In genomic region chr14:20914415-20914814, GRCm38 (mm10) we compare ENCODE assay signal across 9 mouse cellular contexts. TPM values are rescaled to one million over a fixed set of nuclear protein-coding genes. Genes with fewer than 3 reads are reported as not detected.
A peak's percentile ranks its signal among the peaks of the same experiment; 100 is the strongest.
DNase-seq lines count a peak whose midpoint lies in the region; ATAC-seq and TF ChIP-seq lines count a peak whose summit lies in the region.
"Had no signal": no experiment of that assay in that cellular context is flagged by ENCODE, and none has a peak within 500 bp of the region (broad histone marks: within the 10 kb centered on the region; RNA-seq: fewer than 3 reads in every experiment).

No protein-coding gene starts in this region.

- TF ChIP-seq CTCF in forebrain, postnatal 0 days (IDR thresholded peaks at IDR 0.05; ENCODE audit: low read depth) = no peak
- no peak for TF ChIP-seq CTCF in C2C12 (IDR thresholded peaks at IDR 0.05; ENCODE audit: control insufficient read depth, insufficient read depth, insufficient read length)

- H3ac ChIP-seq in C2C12 (ENCODE audit: control insufficient read depth, insufficient read length, low read depth) = no peak overlapping the region

- H3K36me3 ChIP-seq in forebrain, postnatal 0 days (ENCODE audit: insufficient read depth) = no peaks in the 10 kb centered on the region
- no peaks in the 10 kb centered on the region for H3K36me3 ChIP-seq in forebrain, embryonic 12.5 days (replicated peaks)
- no peaks in the 10 kb centered on the region for H3K36me3 ChIP-seq in C2C12 (ENCODE audit: control insufficient read depth, insufficient read depth)
- no peaks in the 10 kb centered on the region for H3K36me3 ChIP-seq in midbrain, embryonic 11.5 days (ENCODE audit: control insufficient read depth, insufficient read depth, low read length)

- no peaks in the 10 kb centered on the region for H3K9me3 ChIP-seq in forebrain, postnatal 0 days (ENCODE audit: low read length)
- no peaks in the 10 kb centered on the region for H3K9me3 ChIP-seq in forebrain, embryonic 12.5 days
- H3K9me3 ChIP-seq in midbrain, embryonic 11.5 days (ENCODE audit: control insufficient read depth, low read length) = no peaks in the 10 kb centered on the region

- H3K79me3 ChIP-seq in C2C12 (ENCODE audit: low read depth) = no peaks in the 10 kb centered on the region

- H3K4me2 ChIP-seq in forebrain, postnatal 0 days (ENCODE audit: low read depth) = no peak overlapping the region
- no peak overlapping the region for H3K4me2 ChIP-seq in forebrain, embryonic 12.5 days
- H3K4me2 ChIP-seq in midbrain, embryonic 11.5 days = no peak overlapping the region

- no peak overlapping the region for H3K9ac ChIP-seq in forebrain, postnatal 0 days
- no peak overlapping the region for H3K9ac ChIP-seq in forebrain, embryonic 12.5 days
- H3K9ac ChIP-seq in midbrain, embryonic 11.5 days (ENCODE audit: low read length) = no peak overlapping the region

- H3K4me3 ChIP-seq in forebrain, postnatal 0 days (ENCODE audit: low read depth, low read length) = no peak overlapping the region
- H3K4me3 ChIP-seq in forebrain, embryonic 12.5 days (replicated peaks) = no peak overlapping the region
- H3K4me3 ChIP-seq in C2C12 (ENCODE audit: insufficient read depth, poor library complexity, severe bottlenecking) = no peak overlapping the region
- no peak overlapping the region for H3K4me3 ChIP-seq in midbrain, embryonic 11.5 days (ENCODE audit: low read depth, low read length)

- H3K27ac ChIP-seq in forebrain, postnatal 0 days (ENCODE audit: low read depth, low read length) = no peak overlapping the region
- no peak overlapping the region for H3K27ac ChIP-seq in forebrain, embryonic 12.5 days
- no peak overlapping the region for H3K27ac ChIP-seq in midbrain, embryonic 11.5 days (ENCODE audit: low read depth, low read length)

- H3K79me2 ChIP-seq in C2C12 (ENCODE audit: control insufficient read depth, insufficient read depth) = no peaks in the 10 kb centered on the region

- peak; percentile 46 for DNase-seq in forebrain, postnatal 0 days
- DNase-seq in cerebellum, adult 9-10 months = peak; percentile 26
- peak; percentile 55 to 65 for DNase-seq in layer of hippocampus, postnatal 36 days
- DNase-seq in spleen, adult 12 weeks (ENCODE audit: low spot score) = no peak
- DNase-seq in gastrocnemius, postnatal 36 days = no peak
- no peak for DNase-seq in midbrain, embryonic 11.5 days (ENCODE audit: low spot score, missing footprints)

- peak; percentile 32; the same call in 1 of the 2 replicates for ATAC-seq in forebrain, postnatal 0 days
- no peak for ATAC-seq in forebrain, embryonic 12.5 days (ENCODE audit: low FRiP score)
- no peak for ATAC-seq in midbrain, embryonic 11.5 days (ENCODE audit: low FRiP score)
- ATAC-seq: CD4-positive, CD25-positive, alpha-beta regulatory T cell, adult 4 months had no signal

- H3K4me1 ChIP-seq in forebrain, postnatal 0 days (ENCODE audit: insufficient read depth) = no peaks in the 10 kb centered on the region
- H3K4me1 ChIP-seq in forebrain, embryonic 12.5 days = no peaks in the 10 kb centered on the region
- no peaks in the 10 kb centered on the region for H3K4me1 ChIP-seq in midbrain, embryonic 11.5 days (ENCODE audit: control insufficient read depth, insufficient read depth, low read length)

- intact Hi-C loops in gastrocnemius, postnatal 36 days (cut with DNase I) = no loop called here

- no peaks in the 10 kb centered on the region for H3K27me3 ChIP-seq in forebrain, postnatal 0 days (ENCODE audit: insufficient read depth, low read length)
- no peaks in the 10 kb centered on the region for H3K27me3 ChIP-seq in forebrain, embryonic 12.5 days
- no peaks in the 10 kb centered on the region for H3K27me3 ChIP-seq in C2C12 (ENCODE audit: control insufficient read depth, insufficient read depth, insufficient read length)
- no peaks in the 10 kb centered on the region for H3K27me3 ChIP-seq in midbrain, embryonic 11.5 days (ENCODE audit: control insufficient read depth, insufficient read depth, low read length)

- 24% methylated on average over 2 of the region's 2 CpGs for WGBS in forebrain, postnatal 0 days
- WGBS in forebrain, embryonic 12.5 days = 69% methylated on average over 2 of the region's 2 CpGs
- WGBS in midbrain, embryonic 11.5 days = 71% methylated on average over 2 of the region's 2 CpGs

TF ChIP-seq in C2C12, 6 proteins besides CTCF, POLR2A, EP300 and RAD21:
- no peak for TF ChIP-seq MYOG (IDR thresholded peaks at IDR 0.05; ENCODE audit: control insufficient read depth, extremely low read depth, insufficient read length)
- TF ChIP-seq FOSL1 (IDR thresholded peaks at IDR 0.05; ENCODE audit: insufficient read depth, low read length, poor library complexity, severe bottlenecking) = peak; percentile 3

RNA-seq across cellular contexts. Expression of gene Vcl, which starts 14.8 kb away (rescaled TPM):
- total RNA-seq in forebrain, postnatal 0 days (2014; rRNA removed) = 15.5 and 21.6 TPM in 2 replicates
- polyA plus RNA-seq in forebrain, postnatal 0 days (2015; fragmentation: Nextera tagmentation; extraction: Ambion mirVana) = 4.4 and 6.6 TPM in 2 replicates
- 20.0 and 21.4 TPM in 2 replicates for polyA plus RNA-seq in forebrain, embryonic 12.5 days (2016; fragmentation: Nextera tagmentation; extraction: Ambion mirVana)
- 129 TPM for polyA plus RNA-seq in C2C12 (2012; fragmentation: generic; extraction: Trizol)
- 10 to 100 TPM; 30.5 to 36.1 TPM for total RNA-seq in layer of hippocampus, postnatal 36 days (2021)
- 10 to 100 TPM; 70.9 to 91.6 TPM for total RNA-seq in gastrocnemius, postnatal 36 days (2021)
- 27.0 and 29.4 TPM in 2 replicates for polyA plus RNA-seq in midbrain, embryonic 11.5 days (2014; fragmentation: Nextera tagmentation; extraction: Ambion mirVana)

Comparison
In these comparisons a context has a peak if more than half of its experiments do, and no peak if none do; other contexts are left out.
1. DNase-seq: peak in forebrain, postnatal 0 days (single experiment), cerebellum, adult 9-10 months (single experiment) and layer of hippocampus, postnatal 36 days (2 of 2); none in spleen, adult 12 weeks (single experiment), gastrocnemius, postnatal 36 days (0 of 2) and midbrain, embryonic 11.5 days (single experiment).